Mouse (Mus musculus): ENCODE data around the gene Olfr325.

The Olfr325 gene

DNA sequence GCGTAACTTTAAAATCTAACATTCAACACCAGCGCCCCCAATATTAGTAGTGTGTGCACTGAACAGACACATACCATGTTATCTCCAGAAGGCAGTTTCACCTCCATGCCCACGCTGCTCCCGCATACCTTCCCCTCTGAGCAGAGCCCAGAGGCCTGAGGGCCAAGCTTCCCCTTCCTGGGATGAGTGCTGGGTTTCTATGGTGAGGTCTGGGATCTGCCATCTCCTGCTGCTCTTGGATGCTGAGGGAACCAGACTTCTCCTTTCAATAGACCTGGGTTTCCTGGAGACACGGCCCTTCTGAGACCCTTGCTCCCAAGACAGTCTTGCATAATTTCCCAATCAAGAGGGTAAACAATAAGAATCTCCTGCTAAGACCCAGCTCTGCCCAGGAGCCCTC is 52.9 kb downstream of the Olfr325 start, which contains the start of gene Olfr323:
Olfr323 (minus strand) TSS at position 101 of the 400 bp plus-strand sequence.
- DNase-seq (ENCODE audit: low spot score in 2 of 2): no peak

All from right cerebral cortex, adult 2 months (tissue).